Mouse (Mus musculus): ENCODE data around the gene Polq. TPM values are rescaled to one million over a fixed set of nuclear protein-coding genes. Genes with fewer than 3 reads are reported as not detected.
"Not testable (repeated sequence)": the region's sequence is repeated elsewhere in the genome, so short reads cannot be mapped to it uniquely, and the experiment has no call there.

The Polq gene
- polyA plus RNA-seq, 1 experiment from 2014 or later: 3.5 TPM

- H3K27ac ChIP-seq (replicated peaks); H3K4me2 ChIP-seq; H3K36me3 ChIP-seq; ATAC-seq (ENCODE audit: low read depth); H3K4me3 ChIP-seq; H3K9me3 ChIP-seq; H3K4me1 ChIP-seq (replicated peaks); H3K27me3 ChIP-seq; H3K9ac ChIP-seq: not testable (repeated sequence)
- WGBS: 100% methylated on average over 1 of the region's 1 CpGs
Measured at GRCm38 (mm10) chr16:37125190-37125589, 113.6 kb downstream of the Polq start.

Other genes starting within 250 kb of the Polq start
- gene Slc15a2, start 226.8 kb upstream of the Polq start, polyA plus RNA-seq (2015; fragmentation: Nextera tagmentation; extraction: Ambion mirVana): 13.4 and 13.6 TPM in 2 replicates
- 59.3 and 67.2 TPM in 2 replicates for gene Iqcb1, start 183.4 kb upstream of the Polq start, polyA plus RNA-seq (2015; fragmentation: Nextera tagmentation; extraction: Ambion mirVana)
- 0.48 and 0.77 TPM in 2 replicates for gene Eaf2, start 136.8 kb upstream of the Polq start, polyA plus RNA-seq (2015; fragmentation: Nextera tagmentation; extraction: Ambion mirVana)
- 90.6 and 91.7 TPM in 2 replicates for gene Golgb1, start 136.6 kb upstream of the Polq start, polyA plus RNA-seq (2015; fragmentation: Nextera tagmentation; extraction: Ambion mirVana)
- gene Hcls1, start 76.8 kb upstream of the Polq start, polyA plus RNA-seq (2015; fragmentation: Nextera tagmentation; extraction: Ambion mirVana): 3.0 and 3.8 TPM in 2 replicates
- 0.06 TPM in 1 of 2 replicates, not detected in the other for gene Fbxo40, start 21.3 kb upstream of the Polq start, polyA plus RNA-seq (2015; fragmentation: Nextera tagmentation; extraction: Ambion mirVana)